Mouse (Mus musculus) stomach, embryonic 15.5 days (tissue): ENCODE data around the gene Hspg2. TPM values are rescaled to one million over a fixed set of nuclear protein-coding genes. Genes with fewer than 3 reads are reported as not detected.
A peak's percentile ranks its signal among the peaks of the same experiment; 100 is the strongest.

Source experiments
- ATAC-seq: fragments of 200-750 bp; cut with Nextera tagmentation; 2 replicates; pipeline ENCODE4 v1.8.0; 2017; ENCODE audit warnings: low read depth, moderate number of reproducible peaks, moderate TSS enrichment; ENCODE audit not compliant: insufficient read depth, low FRiP score
- H3K27ac ChIP-seq: fragments of 300-500 bp; sonication (generic); 2 replicates; pipeline ENCODE4 v1.5.1; 2015; ENCODE audit warnings: mild to moderate bottlenecking, inconsistent platforms
- H3K27me3 ChIP-seq: fragments of 300-500 bp; sonication (generic); replicated peaks from 2 replicates; pipeline ENCODE4 v1.6.1; 2015; ENCODE audit warnings: inconsistent platforms
- H3K36me3 ChIP-seq: fragments of 300-500 bp; sonication (generic); 2 replicates; pipeline ENCODE4 v1.6.1; 2015; ENCODE audit warnings: inconsistent platforms
- H3K4me1 ChIP-seq: fragments of 300-500 bp; sonication (generic); 2 replicates; pipeline ENCODE4 v1.6.1; 2015; ENCODE audit warnings: inconsistent platforms
- H3K4me2 ChIP-seq: fragments of 300-500 bp; sonication (generic); 2 replicates; pipeline ENCODE4 v1.6.1; 2015; ENCODE audit warnings: mild to moderate bottlenecking, inconsistent platforms
- H3K4me3 ChIP-seq: fragments of 300-500 bp; sonication (generic); replicated peaks from 2 replicates; pipeline ENCODE4 v1.5.1; 2015; ENCODE audit warnings: inconsistent platforms
- H3K9ac ChIP-seq: fragments of 300-500 bp; sonication (generic); 2 replicates; pipeline ENCODE4 v1.6.1; 2015; ENCODE audit warnings: inconsistent platforms
- H3K9me3 ChIP-seq: fragments of 300-500 bp; sonication (generic); 2 replicates; pipeline ENCODE4 v1.6.1; 2016; ENCODE audit warnings: inconsistent platforms
- WGBS: fragments of 180-500 bp; shearing (Covaris S2); methylation state at CpG from one replicate; pipeline ENCODE4 v1.1.7; 2015; 5-methylcytosine and 5-hydroxymethylcytosine counted together
- polyA plus RNA-seq: library from polyadenylated mRNA; unstranded; fragments of >200 nt; fragmentation: Nextera tagmentation; extraction: Ambion mirVana; gene quantifications from 2 replicates; pipeline ENCODE4 v1.2.1, GENCODE M21; 2015

Gene Hspg2
- polyA plus RNA-seq, 1 experiment from 2014 or later, result 28.5 TPM

DNA sequence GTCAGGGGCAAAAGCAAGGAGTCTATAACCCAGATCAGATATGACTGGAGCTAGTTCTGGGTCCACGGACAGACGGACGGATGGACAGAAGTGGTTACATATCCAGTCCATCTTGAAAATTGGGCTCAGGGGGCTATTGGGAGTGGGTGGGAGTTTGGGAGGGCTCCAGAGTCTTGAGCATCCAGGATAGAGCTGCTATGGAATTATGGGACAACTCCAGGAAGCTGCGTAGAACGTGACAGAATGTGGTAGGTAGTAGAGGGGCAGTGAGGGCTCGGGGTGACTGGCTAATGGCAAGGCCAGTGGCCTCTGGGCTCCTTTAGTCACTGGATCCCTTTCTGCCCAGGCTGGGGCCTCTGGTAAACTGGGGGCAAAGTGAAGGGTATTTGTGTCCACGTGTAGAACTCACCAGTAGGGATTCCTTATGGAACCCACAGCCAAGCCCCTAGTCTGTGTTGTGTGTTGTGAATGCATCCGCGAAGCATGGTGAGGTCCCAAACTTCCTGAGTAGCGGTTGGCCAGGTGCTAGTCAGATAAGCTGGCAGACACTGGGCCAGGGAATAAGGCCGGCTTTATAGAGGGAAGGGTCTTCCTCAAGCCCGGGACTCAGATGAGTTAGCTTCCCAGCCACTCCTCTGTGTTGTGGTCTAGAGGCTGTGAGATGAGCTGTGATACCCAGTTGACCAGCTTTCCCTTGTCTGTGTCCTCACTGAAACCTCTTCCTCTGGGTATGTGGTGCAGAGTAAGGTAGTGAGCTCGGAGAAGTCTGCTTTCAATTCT, 6.9 kb downstream of the Hspg2 start:
- Histone ChIP-seq H3K27me3 (no peaks in the 10 kb centered on the region), H3K9ac (no peak overlapping the region), H3K9me3 (no peaks in the 10 kb centered on the region), H3K27ac (peak overlapping the region; percentile 87), H3K4me3 (no peak overlapping the region), H3K4me2 (peak overlapping the region; percentile 46; the same call in 1 of the 2 replicates), H3K4me1 (peaks cover 91% of the 10 kb centered on the region), H3K36me3 (no peaks in the 10 kb centered on the region)
- no peak for ATAC-seq
- WGBS, result 73% methylated on average over 13 of the region's 13 CpGs

DNA sequence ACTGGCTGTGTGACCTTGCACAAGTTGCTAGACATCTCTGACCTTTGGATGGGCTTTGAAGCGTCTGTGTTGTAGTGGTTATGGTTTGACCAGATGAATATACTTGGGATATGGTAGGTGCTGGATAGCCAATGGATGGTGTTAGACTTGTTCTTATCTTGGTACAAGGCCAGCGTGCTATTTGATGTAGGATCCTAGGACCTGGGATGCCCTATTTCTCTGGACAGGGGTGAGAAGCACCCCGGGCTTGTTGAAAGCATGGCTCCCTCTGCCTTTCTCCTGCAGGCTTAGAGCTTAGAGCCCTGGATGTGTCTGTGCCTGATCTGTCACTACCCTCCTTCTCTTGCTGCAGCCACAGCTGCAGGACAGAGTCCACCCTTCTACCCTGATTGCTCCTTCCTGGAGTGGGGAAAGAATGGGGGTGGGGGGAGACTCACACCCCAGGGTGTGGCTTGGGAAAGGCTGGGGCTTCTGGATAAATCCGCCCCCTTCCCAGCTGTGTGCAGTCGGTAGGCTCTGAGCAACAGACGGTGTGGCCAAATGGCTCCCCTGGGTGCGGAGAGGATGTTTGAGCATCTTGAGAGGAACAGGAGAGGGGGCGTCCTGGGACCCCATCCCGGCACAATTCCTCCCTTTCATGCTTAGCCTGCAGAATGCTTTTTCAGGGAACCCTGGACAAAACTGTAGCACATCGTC, 7.6 kb downstream of the Hspg2 start:
- no peaks in the 10 kb centered on the region for H3K36me3 ChIP-seq
- peak; percentile 40; the same call in 1 of the 2 replicates for ATAC-seq
- peak overlapping the region; percentile 46 for H3K4me2 ChIP-seq
- no peak overlapping the region for H3K9ac ChIP-seq
- H3K9me3 ChIP-seq, result no peaks in the 10 kb centered on the region
- peak overlapping the region; percentile 87 for H3K27ac ChIP-seq
- H3K27me3 ChIP-seq, result no peaks in the 10 kb centered on the region
- 19% methylated on average over 10 of the region's 10 CpGs for WGBS
- H3K4me3 ChIP-seq, result peak overlapping the region; percentile 3
- H3K4me1 ChIP-seq, result peaks cover 92% of the 10 kb centered on the region

DNA sequence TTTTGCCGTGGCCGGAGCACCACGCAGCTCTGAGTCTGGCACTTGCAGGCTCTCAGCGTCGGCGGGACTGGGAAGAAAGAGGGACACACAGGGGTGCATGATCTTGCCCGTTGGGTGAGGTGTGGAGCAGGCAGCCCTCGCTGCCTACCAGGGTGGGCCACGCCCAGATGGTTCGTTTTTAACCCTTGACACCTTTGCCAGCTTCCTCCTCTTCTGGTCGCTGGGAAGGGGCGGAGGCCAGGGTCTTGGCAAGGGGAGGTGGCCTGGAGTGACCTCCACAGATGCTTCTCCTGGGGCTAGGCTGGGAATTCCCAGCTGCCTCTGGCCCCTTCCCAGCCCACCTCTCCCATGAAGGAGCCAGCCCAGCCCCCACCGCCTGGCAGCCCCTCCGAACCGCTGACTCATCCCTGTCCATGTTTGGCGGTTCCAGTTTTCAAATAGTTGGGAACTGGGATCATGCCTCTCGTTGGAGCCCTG, 8.2 kb downstream of the Hspg2 start:
- ATAC-seq, result no peak

DNA sequence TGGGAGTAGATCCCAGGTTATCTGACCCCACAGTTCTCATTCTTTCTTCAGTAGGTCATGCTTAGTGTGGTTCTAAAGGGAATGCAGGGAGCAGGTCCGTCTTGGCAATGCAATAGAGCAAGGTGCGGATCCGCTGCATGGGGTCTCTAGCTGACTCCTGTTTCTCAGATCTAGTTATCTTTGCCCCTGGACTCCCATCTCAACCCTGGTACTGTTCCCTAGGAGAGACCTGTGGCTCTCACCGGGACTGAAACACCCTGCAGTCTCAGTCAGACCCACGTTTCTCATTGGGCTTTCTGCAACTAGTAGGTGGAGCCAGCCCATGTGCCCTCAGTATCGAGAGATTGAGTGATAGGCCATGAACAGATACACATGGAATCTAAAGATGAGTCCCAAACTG, 9.0 kb downstream of the Hspg2 start:
- peak overlapping the region; percentile 87 for H3K27ac ChIP-seq
- H3K27me3 ChIP-seq, result no peaks in the 10 kb centered on the region
- H3K4me2 ChIP-seq, result peak overlapping the region; percentile 46
- H3K36me3 ChIP-seq, result 0 out of 2 replicates have a peak, but pooled peaks cover 3% of the 10 kb centered on the region
- no peaks in the 10 kb centered on the region for H3K9me3 ChIP-seq
- WGBS, result 55% methylated on average over 6 of the region's 6 CpGs
- H3K4me1 ChIP-seq, result peaks cover 93% of the 10 kb centered on the region
- no peak for ATAC-seq
- no peak overlapping the region for H3K9ac ChIP-seq
- no peak overlapping the region for H3K4me3 ChIP-seq

More for the DNA sequence above, 8.2 kb downstream of the Hspg2 start:
- Histone ChIP-seq H3K4me1 (peaks cover 92% of the 10 kb centered on the region), H3K9ac (no peak overlapping the region), H3K27me3 (no peaks in the 10 kb centered on the region), H3K9me3 (no peaks in the 10 kb centered on the region), H3K4me3 (peak overlapping the region; percentile 3), H3K36me3 (no peaks in the 10 kb centered on the region), H3K27ac (peak overlapping the region; percentile 87), H3K4me2 (peak overlapping the region; percentile 46)
- WGBS, result 8% methylated on average over 16 of the region's 17 CpGs

DNA sequence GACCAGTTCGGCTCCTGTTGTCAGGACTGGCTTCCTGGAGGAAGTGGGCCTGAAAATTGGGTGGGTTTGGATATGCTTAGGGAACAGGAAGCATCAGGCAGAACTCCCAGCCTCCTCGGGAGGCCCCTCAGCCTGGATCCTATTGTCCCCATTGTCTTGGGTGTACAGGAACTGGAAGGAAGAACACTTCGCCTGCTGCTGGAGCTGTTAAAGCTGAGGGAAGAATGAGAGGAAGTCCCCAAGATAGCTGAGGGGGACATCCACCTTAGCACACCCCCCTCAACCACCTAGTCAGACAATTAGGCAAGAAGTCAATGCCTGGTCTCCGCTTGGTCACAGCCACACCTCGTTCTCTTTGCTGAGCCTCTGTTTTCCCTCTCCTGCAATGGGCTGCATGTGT, 9.7 kb downstream of the Hspg2 start:
- Histone ChIP-seq H3K9me3 (no peaks in the 10 kb centered on the region), H3K4me2 (no peak overlapping the region), H3K4me3 (no peak overlapping the region), H3K36me3 (0 out of 2 replicates have a peak, but pooled peaks cover 3% of the 10 kb centered on the region), H3K27me3 (no peaks in the 10 kb centered on the region), H3K27ac (peak overlapping the region; percentile 82; the same call in 1 of the 2 replicates), H3K4me1 (peaks cover 86% of the 10 kb centered on the region), H3K9ac (no peak overlapping the region)
- 55% methylated on average over 5 of the region's 5 CpGs for WGBS
- ATAC-seq, result no peak

DNA sequence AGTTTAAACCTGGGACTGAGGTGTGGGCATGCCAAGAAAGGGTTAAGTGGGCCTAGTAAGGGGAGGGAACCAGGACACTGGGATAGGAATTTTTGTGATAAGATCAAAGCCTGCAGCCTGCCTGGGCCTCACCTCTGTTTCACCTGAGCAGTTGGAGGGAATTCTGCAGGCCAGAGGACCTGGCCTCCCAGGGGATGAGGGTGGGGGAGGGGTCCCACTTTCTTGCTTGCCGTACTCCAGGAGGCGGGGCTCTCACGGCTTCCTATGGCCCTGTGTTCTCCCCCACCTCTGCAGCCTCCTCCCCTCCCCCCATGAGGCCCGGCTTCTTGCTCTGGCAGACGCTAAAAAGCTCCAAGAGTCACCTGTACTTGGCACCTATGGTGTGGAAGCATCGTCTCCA, 11.2 kb downstream of the Hspg2 start:
- no peaks in the 10 kb centered on the region for H3K27me3 ChIP-seq
- no peaks in the 10 kb centered on the region for H3K9me3 ChIP-seq
- 0 out of 2 replicates have a peak, but pooled peaks cover 3% of the 10 kb centered on the region for H3K36me3 ChIP-seq
- H3K9ac ChIP-seq, result no peak overlapping the region
- H3K4me3 ChIP-seq, result no peak overlapping the region
- WGBS, result 12% methylated on average over 6 of the region's 6 CpGs
- H3K4me1 ChIP-seq, result peaks cover 85% of the 10 kb centered on the region
- H3K27ac ChIP-seq, result peak overlapping the region; percentile 82; the same call in 1 of the 2 replicates
- peak overlapping the region; percentile 32; the same call in 1 of the 2 replicates for H3K4me2 ChIP-seq
- ATAC-seq, result peak; percentile 27

DNA sequence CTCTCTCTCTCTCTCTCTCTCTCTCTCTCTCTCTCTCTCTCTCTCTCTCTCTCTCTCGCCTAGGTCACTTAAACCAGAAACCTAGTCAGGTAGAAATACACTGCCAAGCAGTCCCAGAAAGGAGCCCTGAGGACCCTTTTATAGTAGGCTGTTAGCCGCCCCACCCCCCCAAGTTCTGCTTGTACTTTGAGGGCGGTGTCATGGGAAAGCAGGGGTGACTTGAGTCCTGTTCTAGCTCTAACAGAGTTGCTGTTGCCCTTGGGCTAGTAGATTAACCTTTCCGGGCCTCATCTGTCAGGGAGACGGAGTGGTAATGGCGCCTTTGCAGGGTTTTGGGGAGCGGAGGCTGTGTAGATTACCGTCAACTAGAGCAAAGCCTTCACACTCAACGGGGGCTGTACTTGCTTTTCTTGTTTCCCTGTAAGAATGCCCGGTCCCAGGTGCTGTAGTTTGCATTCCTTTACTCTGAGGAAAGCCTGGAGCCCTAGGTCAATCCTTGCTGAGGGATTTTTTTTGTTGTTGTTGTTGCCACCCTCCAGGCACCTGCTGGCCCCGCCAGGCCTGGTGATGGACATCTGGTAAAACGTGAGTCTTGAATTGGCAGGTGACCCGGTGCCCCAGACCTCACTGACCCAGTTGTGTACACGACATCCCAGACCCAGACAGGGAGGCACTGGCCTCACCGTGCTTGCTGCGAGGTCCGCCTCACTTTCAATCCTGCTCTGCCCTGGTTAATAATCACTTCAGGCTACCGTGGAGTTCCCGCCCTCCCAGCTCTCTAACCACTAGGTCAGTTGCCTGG, 11.8 kb downstream of the Hspg2 start:
- ATAC-seq, result peak; percentile 59; the same call in 1 of the 2 replicates
- peak overlapping the region; percentile 32 for H3K4me2 ChIP-seq
- no peaks in the 10 kb centered on the region for H3K27me3 ChIP-seq
- H3K27ac ChIP-seq, result peak overlapping the region; percentile 82
- no peak overlapping the region for H3K4me3 ChIP-seq
- no peaks in the 10 kb centered on the region for H3K9me3 ChIP-seq
- H3K9ac ChIP-seq, result no peak overlapping the region
- WGBS, result 29% methylated on average over 19 of the region's 19 CpGs
- H3K4me1 ChIP-seq, result peaks cover 87% of the 10 kb centered on the region
- 0 out of 2 replicates have a peak, but pooled peaks cover 3% of the 10 kb centered on the region for H3K36me3 ChIP-seq

DNA sequence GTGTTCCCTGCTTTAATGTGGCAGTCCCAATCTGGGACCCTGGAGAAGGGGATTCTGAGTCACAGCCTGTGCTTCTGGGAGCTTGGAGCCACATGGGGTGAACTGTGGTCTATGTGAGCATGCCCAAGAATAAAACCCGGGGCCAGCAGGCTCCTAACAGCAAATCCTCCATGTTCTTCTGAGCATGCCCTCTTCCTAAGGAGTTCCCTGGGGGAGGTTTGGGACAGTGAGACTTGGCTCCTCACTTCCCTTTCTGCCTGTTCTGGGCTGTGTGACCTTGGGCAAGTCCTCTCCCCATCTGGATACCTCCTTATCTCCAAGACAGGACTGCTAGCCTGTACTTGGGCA, 12.4 kb downstream of the Hspg2 start:
- Histone ChIP-seq H3K27ac (peak overlapping the region; percentile 82), H3K4me2 (peak overlapping the region; percentile 32; the same call in 1 of the 2 replicates), H3K27me3 (no peaks in the 10 kb centered on the region), H3K4me3 (no peak overlapping the region), H3K9me3 (no peaks in the 10 kb centered on the region), H3K4me1 (peaks cover 87% of the 10 kb centered on the region), H3K9ac (no peak overlapping the region), H3K36me3 (0 out of 2 replicates have a peak, but pooled peaks cover 3% of the 10 kb centered on the region)
- 25% methylated on average over 1 of the region's 1 CpGs for WGBS
- no peak for ATAC-seq

DNA sequence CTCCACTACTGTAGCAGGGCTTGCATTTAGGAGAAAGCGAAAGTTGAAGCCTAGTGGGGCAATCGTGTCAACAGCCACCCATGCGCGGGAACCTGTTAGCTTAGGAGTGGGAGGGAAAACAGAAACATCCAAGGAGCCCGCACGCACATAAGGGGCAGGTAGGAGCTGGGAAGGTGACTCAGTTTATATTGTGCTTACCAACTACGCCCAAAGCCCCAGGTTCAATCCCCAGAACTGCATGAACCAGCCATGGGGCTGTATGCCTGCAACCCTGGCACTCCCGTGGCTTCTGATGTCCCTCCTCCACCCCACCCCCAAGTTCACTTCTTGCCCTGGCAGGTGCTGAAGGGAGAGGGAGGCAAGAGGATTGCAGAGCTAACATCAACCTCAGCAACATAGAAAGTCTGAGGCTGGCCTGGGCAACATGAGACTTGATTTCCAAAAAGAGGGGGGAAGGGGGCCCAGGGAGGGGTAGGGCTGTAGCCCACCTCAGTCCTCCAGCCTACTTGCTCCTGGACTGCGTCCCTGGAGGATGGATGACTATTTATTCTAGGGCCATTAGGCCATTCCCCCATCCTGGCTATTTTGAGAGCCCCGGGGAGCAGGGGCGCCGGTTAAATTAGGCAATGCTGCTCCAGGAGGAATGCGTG, 12.9 kb downstream of the Hspg2 start:
- Histone ChIP-seq H3K27ac (peak overlapping the region; percentile 82), H3K36me3 (0 out of 2 replicates have a peak, but pooled peaks cover 3% of the 10 kb centered on the region), H3K4me3 (no peak overlapping the region), H3K9me3 (no peaks in the 10 kb centered on the region), H3K4me2 (no peak overlapping the region), H3K4me1 (peaks cover 87% of the 10 kb centered on the region), H3K9ac (no peak overlapping the region), H3K27me3 (no peaks in the 10 kb centered on the region)
- WGBS, result 47% methylated on average over 13 of the region's 13 CpGs
- no peak for ATAC-seq

DNA sequence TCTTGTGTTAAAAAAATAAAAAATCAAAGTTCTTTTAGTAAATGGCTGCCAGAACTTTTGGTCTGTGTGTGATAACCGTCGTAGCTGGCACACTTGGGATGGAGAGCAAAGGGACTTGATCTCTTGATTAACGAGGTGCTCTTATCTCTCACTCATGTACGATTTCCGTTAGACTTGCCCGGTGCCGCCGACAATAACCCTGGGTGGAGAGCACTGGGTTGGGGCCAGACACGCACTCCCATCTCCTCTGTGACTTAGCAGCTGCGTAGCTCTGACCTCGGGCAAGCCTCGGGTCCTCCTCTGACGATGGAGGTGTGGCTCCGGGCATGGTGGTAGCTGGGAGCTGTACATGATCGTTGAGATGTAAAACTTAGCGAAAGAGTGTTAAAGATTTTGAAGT, 15.3 kb downstream of the Hspg2 start:
- no peak overlapping the region for H3K4me3 ChIP-seq
- 34% methylated on average over 16 of the region's 16 CpGs for WGBS
- no peak for ATAC-seq
- H3K27me3 ChIP-seq, result no peaks in the 10 kb centered on the region
- H3K36me3 ChIP-seq, result 0 out of 2 replicates have a peak, but pooled peaks cover 3% of the 10 kb centered on the region
- peaks cover 87% of the 10 kb centered on the region for H3K4me1 ChIP-seq
- H3K27ac ChIP-seq, result peak overlapping the region; percentile 65
- no peaks in the 10 kb centered on the region for H3K9me3 ChIP-seq
- no peak overlapping the region for H3K4me2 ChIP-seq
- no peak overlapping the region for H3K9ac ChIP-seq

DNA sequence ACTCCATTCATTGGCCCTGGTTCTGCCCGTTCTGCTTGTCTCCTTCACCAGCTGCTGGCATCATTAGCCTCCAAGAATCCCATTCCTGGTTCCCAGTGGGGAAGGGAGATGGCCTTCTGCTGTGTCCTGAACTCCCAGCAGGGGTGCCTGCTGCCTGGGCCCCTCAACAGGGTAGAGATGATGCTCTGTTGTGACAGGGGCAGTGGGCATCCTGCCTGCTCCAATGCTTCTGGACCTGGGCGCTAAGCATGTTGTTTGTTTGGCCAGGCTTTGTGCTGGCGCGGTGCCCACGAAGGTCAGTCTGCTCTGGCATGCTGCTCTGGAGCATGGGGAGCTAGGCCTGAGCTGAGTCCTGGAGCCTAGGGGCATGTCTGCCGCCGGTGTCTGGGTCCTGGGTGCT, 16.0 kb downstream of the Hspg2 start:
- H3K4me1 ChIP-seq, result peaks cover 87% of the 10 kb centered on the region
- H3K36me3 ChIP-seq, result 0 out of 2 replicates have a peak, but pooled peaks cover 3% of the 10 kb centered on the region
- H3K27me3 ChIP-seq, result no peaks in the 10 kb centered on the region
- no peak for ATAC-seq
- peak overlapping the region; percentile 65 for H3K27ac ChIP-seq
- H3K4me2 ChIP-seq, result 0 out of 2 replicates have a peak overlapping the region, but pooled peaks have one; percentile 5
- no peaks in the 10 kb centered on the region for H3K9me3 ChIP-seq
- 67% methylated on average over 7 of the region's 7 CpGs for WGBS
- no peak overlapping the region for H3K9ac ChIP-seq
- H3K4me3 ChIP-seq, result no peak overlapping the region
